Mouse (Mus musculus): ENCODE results near the gene Pla2g2d. TPM values are rescaled to one million over a fixed set of nuclear protein-coding genes. Genes with fewer than 3 reads are reported as not detected.
"Not testable (repeated sequence)": the region's sequence is repeated elsewhere in the genome, so short reads cannot be mapped to it uniquely, and the experiment has no call there.

Pla2g2d gene
- polyA plus RNA-seq, 1 experiment from 2014 or later: 1.6 TPM

GRCm38 (mm10) chr4:138806160-138806559 is 30.6 kb downstream of the Pla2g2d start:
- Histone ChIP-seq H3K27ac (ENCODE audit: low read depth, low read length) (no peak overlapping the region), H3K4me2 (ENCODE audit: low read depth, low read length) (no peak overlapping the region), H3K9ac (replicated peaks; ENCODE audit: low read depth, low read length) (no peak overlapping the region), H3K4me1 (ENCODE audit: control insufficient read depth, insufficient read depth, low read length) (no peaks in the 10 kb centered on the region), H3K4me3 (ENCODE audit: low read depth, low read length) (no peak overlapping the region), H3K9me3 (ENCODE audit: control insufficient read depth, low read length) (no peaks in the 10 kb centered on the region), H3K36me3 (ENCODE audit: control insufficient read depth, insufficient read depth, low read length) (no peaks in the 10 kb centered on the region), H3K27me3 (ENCODE audit: control insufficient read depth, insufficient read depth, low read length) (no peaks in the 10 kb centered on the region)
- WGBS: 93% methylated on average over 8 of the region's 8 CpGs
- ATAC-seq (ENCODE audit: low read depth): no peak

GRCm38 (mm10) chr4:138806920-138807541 is 31.5 kb downstream of the Pla2g2d start:
- Histone ChIP-seq H3K27ac (ENCODE audit: low read depth, low read length) (no peak overlapping the region), H3K4me3 (ENCODE audit: low read depth, low read length) (no peak overlapping the region), H3K27me3 (ENCODE audit: control insufficient read depth, insufficient read depth, low read length) (no peaks in the 10 kb centered on the region), H3K9me3 (ENCODE audit: control insufficient read depth, low read length) (no peaks in the 10 kb centered on the region), H3K4me1 (ENCODE audit: control insufficient read depth, insufficient read depth, low read length) (no peaks in the 10 kb centered on the region), H3K9ac (replicated peaks; ENCODE audit: low read depth, low read length) (no peak overlapping the region), H3K4me2 (ENCODE audit: low read depth, low read length) (no peak overlapping the region), H3K36me3 (ENCODE audit: control insufficient read depth, insufficient read depth, low read length) (no peaks in the 10 kb centered on the region)
- 76% methylated on average over 7 of the region's 7 CpGs for WGBS
- no peak for ATAC-seq (ENCODE audit: low read depth)

DNA sequence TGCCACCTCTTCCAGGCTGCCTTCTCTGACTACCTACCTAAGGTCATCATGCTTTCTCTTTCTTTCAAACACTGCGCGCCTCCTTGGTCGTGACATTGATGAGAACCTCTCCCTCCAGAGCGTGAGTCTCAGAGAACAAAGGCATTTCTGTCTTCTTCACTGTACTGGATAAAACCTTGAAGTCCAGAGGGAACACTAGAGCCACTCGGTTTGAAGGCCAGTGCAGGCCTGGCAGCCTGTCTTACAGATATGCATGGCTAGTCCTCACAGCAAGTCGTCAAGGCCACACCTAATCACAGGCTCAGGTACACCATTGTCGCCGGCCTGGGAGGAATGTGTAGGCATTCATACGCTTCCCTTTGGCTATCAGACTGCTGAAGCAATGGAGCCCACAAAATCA is 40.6 kb downstream of the Pla2g2d start:
- H3K36me3 ChIP-seq (ENCODE audit: control insufficient read depth, insufficient read depth, low read length): no peaks in the 10 kb centered on the region
- no peaks in the 10 kb centered on the region for H3K9me3 ChIP-seq (ENCODE audit: control insufficient read depth, low read length)
- 86% methylated on average over 9 of the region's 9 CpGs for WGBS
- H3K4me3 ChIP-seq (ENCODE audit: low read depth, low read length): no peak overlapping the region
- no peaks in the 10 kb centered on the region for H3K27me3 ChIP-seq (ENCODE audit: control insufficient read depth, insufficient read depth, low read length)
- H3K4me2 ChIP-seq (ENCODE audit: low read depth, low read length): no peak overlapping the region
- H3K27ac ChIP-seq (ENCODE audit: low read depth, low read length): no peak overlapping the region
- no peaks in the 10 kb centered on the region for H3K4me1 ChIP-seq (ENCODE audit: control insufficient read depth, insufficient read depth, low read length)
- no peak overlapping the region for H3K9ac ChIP-seq (replicated peaks; ENCODE audit: low read depth, low read length)
- no peak for ATAC-seq (ENCODE audit: low read depth)

- Histone ChIP-seq H3K4me2 (ENCODE audit: low read depth, low read length) (no peak overlapping the region), H3K27me3 (ENCODE audit: control insufficient read depth, insufficient read depth, low read length) (no peaks in the 10 kb centered on the region), H3K9me3 (ENCODE audit: control insufficient read depth, low read length) (no peaks in the 10 kb centered on the region; the same call in 1 of the 2 replicates), H3K9ac (replicated peaks; ENCODE audit: low read depth, low read length) (no peak overlapping the region), H3K4me1 (ENCODE audit: control insufficient read depth, insufficient read depth, low read length) (no peaks in the 10 kb centered on the region), H3K27ac (ENCODE audit: low read depth, low read length) (no peak overlapping the region), H3K4me3 (ENCODE audit: low read depth, low read length) (no peak overlapping the region), H3K36me3 (ENCODE audit: control insufficient read depth, insufficient read depth, low read length) (no peaks in the 10 kb centered on the region)
- no peak for ATAC-seq (ENCODE audit: low read depth)
- WGBS: 90% methylated on average over 6 of the region's 6 CpGs
Observed at GRCm38 (mm10) chr4:138817736-138818135, 42.2 kb downstream of the Pla2g2d start.

DNA sequence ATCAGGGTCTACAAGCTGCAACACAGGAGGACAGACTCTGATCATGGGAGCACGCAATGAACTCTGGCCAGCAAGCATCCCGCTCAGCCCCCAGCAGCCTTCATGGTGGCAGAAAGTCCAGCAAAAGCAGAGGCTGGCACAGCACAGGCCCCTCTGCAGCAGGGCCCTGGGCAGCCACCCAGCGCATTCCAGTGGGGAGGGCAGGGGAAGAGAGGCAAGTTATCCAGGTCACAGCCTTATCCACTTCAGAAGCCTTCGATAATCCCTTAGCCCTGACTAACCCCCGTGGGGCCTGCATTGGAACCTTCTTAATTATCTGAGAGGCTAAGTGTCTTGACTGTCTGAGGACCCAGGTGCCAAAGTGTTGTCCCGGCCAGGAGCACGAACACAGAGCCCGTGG is 43.6 kb downstream of the Pla2g2d start:
- H3K36me3 ChIP-seq (ENCODE audit: control insufficient read depth, insufficient read depth, low read length): no peaks in the 10 kb centered on the region
- ATAC-seq (ENCODE audit: low read depth): no peak
- H3K4me2 ChIP-seq (ENCODE audit: low read depth, low read length): no peak overlapping the region
- H3K9me3 ChIP-seq (ENCODE audit: control insufficient read depth, low read length): no peaks in the 10 kb centered on the region; the same call in 1 of the 2 replicates
- no peak overlapping the region for H3K27ac ChIP-seq (ENCODE audit: low read depth, low read length)
- 0 out of 2 replicates have a peak overlapping the region, but pooled peaks have one; percentile 7 for H3K9ac ChIP-seq (replicated peaks; ENCODE audit: low read depth, low read length)
- no peak overlapping the region for H3K4me3 ChIP-seq (ENCODE audit: low read depth, low read length)
- H3K4me1 ChIP-seq (ENCODE audit: control insufficient read depth, insufficient read depth, low read length): no peaks in the 10 kb centered on the region
- no peaks in the 10 kb centered on the region for H3K27me3 ChIP-seq (ENCODE audit: control insufficient read depth, insufficient read depth, low read length)
- 62% methylated on average over 8 of the region's 8 CpGs for WGBS

- Histone ChIP-seq H3K27ac (ENCODE audit: low read depth, low read length) (no peak overlapping the region), H3K4me3 (ENCODE audit: low read depth, low read length) (no peak overlapping the region), H3K4me2 (ENCODE audit: low read depth, low read length) (no peak overlapping the region), H3K27me3 (ENCODE audit: control insufficient read depth, insufficient read depth, low read length) (no peaks in the 10 kb centered on the region), H3K9ac (replicated peaks; ENCODE audit: low read depth, low read length) (no peak overlapping the region), H3K4me1 (ENCODE audit: control insufficient read depth, insufficient read depth, low read length) (no peaks in the 10 kb centered on the region), H3K9me3 (ENCODE audit: control insufficient read depth, low read length) (no peaks in the 10 kb centered on the region; the same call in 1 of the 2 replicates), H3K36me3 (ENCODE audit: control insufficient read depth, insufficient read depth, low read length) (no peaks in the 10 kb centered on the region)
- ATAC-seq (ENCODE audit: low read depth): no peak
- WGBS: 88% methylated on average over 2 of the region's 2 CpGs
Observed at GRCm38 (mm10) chr4:138821036-138821435, 45.5 kb downstream of the Pla2g2d start.

GRCm38 (mm10) chr4:138824161-138824560 is 48.6 kb downstream of the Pla2g2d start:
- not testable (repeated sequence) for H3K4me3 ChIP-seq (ENCODE audit: low read depth, low read length); ATAC-seq (ENCODE audit: low read depth); H3K27me3 ChIP-seq (ENCODE audit: control insufficient read depth, insufficient read depth, low read length); H3K36me3 ChIP-seq (ENCODE audit: control insufficient read depth, insufficient read depth, low read length); H3K9ac ChIP-seq (replicated peaks; ENCODE audit: low read depth, low read length); H3K9me3 ChIP-seq (ENCODE audit: control insufficient read depth, low read length); H3K27ac ChIP-seq (ENCODE audit: low read depth, low read length); H3K4me2 ChIP-seq (ENCODE audit: low read depth, low read length); H3K4me1 ChIP-seq (ENCODE audit: control insufficient read depth, insufficient read depth, low read length)
- 86% methylated on average over 2 of the region's 2 CpGs for WGBS

DNA sequence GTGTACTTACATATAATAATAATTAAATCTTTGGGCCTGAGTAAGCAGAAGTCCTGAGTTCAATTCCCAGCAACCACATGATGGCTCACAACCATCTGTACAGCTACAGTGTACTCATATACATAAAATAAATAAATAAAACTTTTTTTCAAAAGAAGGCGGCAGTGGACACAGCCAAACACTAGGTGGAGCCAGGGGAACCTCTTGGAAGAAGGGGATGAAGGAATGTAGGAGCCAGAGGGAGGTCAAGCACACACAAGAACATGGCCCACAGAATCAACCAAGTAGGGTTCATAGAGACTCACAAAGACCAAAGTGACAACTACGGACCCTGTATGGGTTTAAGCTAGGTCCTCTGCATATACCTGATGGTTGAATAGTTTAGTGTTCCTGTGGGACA is 49.1 kb downstream of the Pla2g2d start:
- Histone ChIP-seq H3K27ac (ENCODE audit: low read depth, low read length) (no peak overlapping the region), H3K27me3 (ENCODE audit: control insufficient read depth, insufficient read depth, low read length) (no peaks in the 10 kb centered on the region), H3K9me3 (ENCODE audit: control insufficient read depth, low read length) (no peaks in the 10 kb centered on the region; the same call in 1 of the 2 replicates), H3K4me1 (ENCODE audit: control insufficient read depth, insufficient read depth, low read length) (no peaks in the 10 kb centered on the region), H3K4me2 (ENCODE audit: low read depth, low read length) (no peak overlapping the region), H3K36me3 (ENCODE audit: control insufficient read depth, insufficient read depth, low read length) (no peaks in the 10 kb centered on the region), H3K4me3 (ENCODE audit: low read depth, low read length) (no peak overlapping the region), H3K9ac (replicated peaks; ENCODE audit: low read depth, low read length) (no peak overlapping the region)
- 91% methylated on average over 2 of the region's 2 CpGs for WGBS
- no peak for ATAC-seq (ENCODE audit: low read depth)

DNA sequence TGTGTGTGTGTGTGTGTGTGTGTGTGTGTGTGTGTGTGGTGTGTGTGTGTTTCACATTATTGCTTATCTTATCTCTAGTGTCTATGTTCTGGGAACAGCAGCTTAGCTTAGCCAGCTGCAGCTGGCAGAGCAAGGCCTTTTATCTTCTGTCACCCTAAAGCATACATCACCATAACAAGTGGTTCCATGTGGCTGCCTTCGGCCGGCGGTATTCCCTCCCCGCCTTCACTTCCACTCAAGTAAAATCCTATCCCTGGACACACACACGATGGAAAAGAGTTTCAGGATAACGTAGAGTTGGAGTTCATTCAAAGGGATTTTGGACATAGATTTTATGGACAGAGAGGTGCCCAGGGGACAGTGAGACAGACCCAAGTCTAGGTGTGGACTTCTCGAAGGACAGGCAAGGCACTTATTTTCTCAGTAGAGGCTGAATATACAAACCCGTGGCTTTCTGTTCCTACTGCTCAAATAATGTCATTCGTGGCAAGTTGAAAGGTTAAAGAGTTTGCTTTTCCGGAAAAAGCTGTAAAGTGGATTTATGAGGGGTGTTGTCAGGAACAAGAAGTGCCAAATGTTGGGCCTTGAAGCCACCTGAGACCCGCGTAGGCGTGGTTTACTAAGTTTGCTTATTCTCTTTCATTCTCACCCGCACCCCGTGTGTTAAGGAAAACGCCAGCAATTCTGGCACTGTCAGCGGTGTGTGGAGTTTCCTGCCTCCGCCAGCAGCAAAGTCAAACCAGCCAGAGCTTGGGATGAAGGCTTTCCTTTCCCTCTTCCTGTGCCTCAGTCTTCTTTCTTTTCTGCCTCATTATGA is 50.4 kb downstream of the Pla2g2d start:
- Histone ChIP-seq H3K27me3 (ENCODE audit: control insufficient read depth, insufficient read depth, low read length) (no peaks in the 10 kb centered on the region), H3K9me3 (ENCODE audit: control insufficient read depth, low read length) (no peaks in the 10 kb centered on the region; the same call in 1 of the 2 replicates), H3K36me3 (ENCODE audit: control insufficient read depth, insufficient read depth, low read length) (no peaks in the 10 kb centered on the region), H3K4me2 (ENCODE audit: low read depth, low read length) (no peak overlapping the region), H3K27ac (ENCODE audit: low read depth, low read length) (no peak overlapping the region), H3K4me1 (ENCODE audit: control insufficient read depth, insufficient read depth, low read length) (no peaks in the 10 kb centered on the region), H3K9ac (replicated peaks; ENCODE audit: low read depth, low read length) (no peak overlapping the region), H3K4me3 (ENCODE audit: low read depth, low read length) (no peak overlapping the region)
- no peak for ATAC-seq (ENCODE audit: low read depth)
- 43% methylated on average over 18 of the region's 18 CpGs for WGBS

All from neural tube, embryonic 14.5 days (tissue).